Mouse (Mus musculus): Measurements from ENCODE around the gene Gm20671. TPM values are rescaled to one million over a fixed set of nuclear protein-coding genes. Genes with fewer than 3 reads are reported as not detected.
"Not testable (repeated sequence)": the region's sequence is repeated elsewhere in the genome, so short reads cannot be mapped to it uniquely, and the experiment has no call there.

Gene Gm20671
- polyA plus RNA-seq, 1 experiment, result 0.06 TPM

DNA sequence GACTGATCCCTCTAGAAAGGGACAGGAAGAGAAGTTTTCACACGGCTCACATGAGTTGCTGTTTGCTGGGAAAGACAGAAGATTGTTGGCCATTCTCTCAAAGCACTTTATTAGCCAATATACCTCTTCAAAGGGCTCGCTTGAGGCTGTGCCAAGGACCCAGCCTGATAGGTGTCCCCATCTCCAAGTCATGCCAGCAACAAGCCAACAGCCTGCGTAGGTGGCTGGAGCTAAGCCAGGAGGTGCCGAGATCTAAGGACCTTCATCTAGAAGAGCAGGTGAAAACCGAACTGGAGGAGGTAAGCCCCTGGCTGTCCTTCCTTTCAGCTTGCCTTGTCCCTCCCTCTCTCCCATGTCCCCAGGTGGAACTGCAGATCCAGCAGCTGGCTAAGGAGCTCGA, 91.1 kb downstream of the Gm20671 start:
- no peak overlapping the region for H3K4me3 ChIP-seq (ENCODE audit: insufficient read depth, poor library complexity, severe bottlenecking)
- no peak overlapping the region for H3ac ChIP-seq (ENCODE audit: control insufficient read depth, insufficient read length, low read depth)
- no peaks in the 10 kb centered on the region for H3K79me2 ChIP-seq (ENCODE audit: control insufficient read depth, insufficient read depth)
- TF ChIP-seq FOSL1 (IDR thresholded peaks at IDR 0.05; ENCODE audit: insufficient read depth, low read length, poor library complexity, severe bottlenecking) (no peak), MYOD1 (IDR thresholded peaks at IDR 0.05; ENCODE audit: control insufficient read depth, insufficient read length, low read depth) (no peak), USF1 (IDR thresholded peaks at IDR 0.05; ENCODE audit: low read depth) (no peak), CEBPB (IDR thresholded peaks at IDR 0.05; ENCODE audit: low read depth) (no peak), CTCF (IDR thresholded peaks at IDR 0.05; ENCODE audit: control insufficient read depth, insufficient read depth, insufficient read length) (no peak), MYOG (IDR thresholded peaks at IDR 0.05; ENCODE audit: control insufficient read depth, extremely low read depth, insufficient read length) (no peak), MAX (IDR thresholded peaks at IDR 0.05) (no peak)
- no peaks in the 10 kb centered on the region for H3K27me3 ChIP-seq (ENCODE audit: control insufficient read depth, insufficient read depth, insufficient read length)
- no peaks in the 10 kb centered on the region for H3K36me3 ChIP-seq (ENCODE audit: control insufficient read depth, insufficient read depth)
- H3K79me3 ChIP-seq (ENCODE audit: low read depth), result no peaks in the 10 kb centered on the region

DNA sequence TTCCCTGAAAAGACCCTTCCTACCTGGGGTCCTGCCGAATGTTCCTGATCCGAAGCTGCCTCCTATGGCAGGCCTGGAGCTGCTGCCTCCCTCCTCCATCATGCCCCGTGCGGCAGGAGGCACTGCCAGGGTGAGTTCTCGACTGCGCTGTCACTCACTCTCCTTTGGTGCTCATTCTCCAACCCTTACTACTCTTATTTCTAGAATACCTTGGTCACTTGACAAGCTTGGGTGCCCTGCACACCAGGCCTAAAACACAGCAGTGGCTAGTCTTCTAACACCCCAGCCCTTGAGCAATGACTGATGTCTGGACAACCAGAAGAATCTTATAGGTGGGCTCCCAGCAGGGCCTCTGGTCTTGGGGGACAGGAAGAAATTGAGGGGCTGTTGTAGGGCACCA, 93.0 kb downstream of the Gm20671 start:
- H3K27me3 ChIP-seq (ENCODE audit: control insufficient read depth, insufficient read depth, insufficient read length); H3K4me3 ChIP-seq (ENCODE audit: insufficient read depth, poor library complexity, severe bottlenecking); H3K79me2 ChIP-seq (ENCODE audit: control insufficient read depth, insufficient read depth); H3K79me3 ChIP-seq (ENCODE audit: low read depth); H3ac ChIP-seq (ENCODE audit: control insufficient read depth, insufficient read length, low read depth); H3K36me3 ChIP-seq (ENCODE audit: control insufficient read depth, insufficient read depth): not testable (repeated sequence)

DNA sequence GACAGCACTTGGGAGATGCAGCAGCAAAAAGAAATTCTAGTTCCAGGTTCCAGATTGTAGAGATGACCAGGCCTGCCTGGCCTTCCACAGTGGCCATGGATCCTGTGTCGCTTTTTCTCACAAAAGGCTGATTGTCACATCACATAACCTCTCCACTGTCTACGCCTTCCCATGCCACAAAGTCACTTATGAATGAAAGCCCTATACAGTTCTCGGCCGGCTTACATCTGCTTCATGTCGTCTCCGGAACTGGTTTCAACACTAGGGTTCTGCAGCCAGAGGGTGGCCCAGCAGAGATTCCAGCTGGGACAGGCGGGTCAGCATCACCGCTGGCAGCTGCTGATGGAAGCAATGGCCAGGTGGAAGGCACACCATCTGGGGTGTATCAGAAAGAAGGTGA, 98.1 kb downstream of the Gm20671 start:
- H3K79me2 ChIP-seq (ENCODE audit: control insufficient read depth, insufficient read depth), result no peaks in the 10 kb centered on the region
- H3K36me3 ChIP-seq (ENCODE audit: control insufficient read depth, insufficient read depth), result no peaks in the 10 kb centered on the region
- H3K27me3 ChIP-seq (ENCODE audit: control insufficient read depth, insufficient read depth, insufficient read length), result no peaks in the 10 kb centered on the region
- no peak for TF ChIP-seq MYOG (IDR thresholded peaks at IDR 0.05; ENCODE audit: control insufficient read depth, extremely low read depth, insufficient read length)
- no peak for TF ChIP-seq FOSL1 (IDR thresholded peaks at IDR 0.05; ENCODE audit: insufficient read depth, low read length, poor library complexity, severe bottlenecking)
- TF ChIP-seq CTCF (IDR thresholded peaks at IDR 0.05; ENCODE audit: control insufficient read depth, insufficient read depth, insufficient read length), result no peak
- TF ChIP-seq MYOD1 (IDR thresholded peaks at IDR 0.05; ENCODE audit: control insufficient read depth, insufficient read length, low read depth), result no peak
- TF ChIP-seq CEBPB (IDR thresholded peaks at IDR 0.05; ENCODE audit: low read depth), result no peak
- no peak for TF ChIP-seq USF1 (IDR thresholded peaks at IDR 0.05; ENCODE audit: low read depth)
- TF ChIP-seq MAX (IDR thresholded peaks at IDR 0.05), result no peak
- no peak overlapping the region for H3K4me3 ChIP-seq (ENCODE audit: insufficient read depth, poor library complexity, severe bottlenecking)
- no peak overlapping the region for H3ac ChIP-seq (ENCODE audit: control insufficient read depth, insufficient read length, low read depth)
- no peaks in the 10 kb centered on the region for H3K79me3 ChIP-seq (ENCODE audit: low read depth)

DNA sequence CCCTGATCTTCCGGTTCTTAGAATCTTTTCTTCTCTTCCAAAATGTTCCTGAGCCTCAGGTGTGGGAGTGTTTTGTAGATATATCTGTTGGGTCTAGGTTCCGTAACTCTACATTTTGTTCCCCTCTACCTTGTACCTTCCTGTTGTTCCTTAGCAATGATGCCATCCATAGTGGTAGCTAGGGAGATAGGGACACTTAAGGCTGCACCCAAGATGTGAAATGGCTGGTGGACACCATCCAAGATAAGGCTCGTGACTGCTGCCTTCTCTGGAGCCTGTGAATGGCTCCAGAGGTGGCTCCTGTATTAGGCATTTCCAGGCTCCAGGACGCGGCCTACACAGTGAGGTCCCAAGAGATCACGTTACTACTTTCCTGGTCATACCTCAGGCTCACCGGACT, 98.6 kb downstream of the Gm20671 start:
- no peaks in the 10 kb centered on the region for H3K79me2 ChIP-seq (ENCODE audit: control insufficient read depth, insufficient read depth)
- no peak overlapping the region for H3K4me3 ChIP-seq (ENCODE audit: insufficient read depth, poor library complexity, severe bottlenecking)
- H3K27me3 ChIP-seq (ENCODE audit: control insufficient read depth, insufficient read depth, insufficient read length), result no peaks in the 10 kb centered on the region
- H3K79me3 ChIP-seq (ENCODE audit: low read depth), result no peaks in the 10 kb centered on the region
- no peak for TF ChIP-seq CTCF (IDR thresholded peaks at IDR 0.05; ENCODE audit: control insufficient read depth, insufficient read depth, insufficient read length)
- no peak for TF ChIP-seq USF1 (IDR thresholded peaks at IDR 0.05; ENCODE audit: low read depth)
- no peak for TF ChIP-seq MAX (IDR thresholded peaks at IDR 0.05)
- TF ChIP-seq MYOG (IDR thresholded peaks at IDR 0.05; ENCODE audit: control insufficient read depth, extremely low read depth, insufficient read length), result no peak
- no peak for TF ChIP-seq MYOD1 (IDR thresholded peaks at IDR 0.05; ENCODE audit: control insufficient read depth, insufficient read length, low read depth)
- no peak for TF ChIP-seq CEBPB (IDR thresholded peaks at IDR 0.05; ENCODE audit: low read depth)
- TF ChIP-seq FOSL1 (IDR thresholded peaks at IDR 0.05; ENCODE audit: insufficient read depth, low read length, poor library complexity, severe bottlenecking), result no peak
- H3K36me3 ChIP-seq (ENCODE audit: control insufficient read depth, insufficient read depth), result no peaks in the 10 kb centered on the region
- no peak overlapping the region for H3ac ChIP-seq (ENCODE audit: control insufficient read depth, insufficient read length, low read depth)

DNA sequence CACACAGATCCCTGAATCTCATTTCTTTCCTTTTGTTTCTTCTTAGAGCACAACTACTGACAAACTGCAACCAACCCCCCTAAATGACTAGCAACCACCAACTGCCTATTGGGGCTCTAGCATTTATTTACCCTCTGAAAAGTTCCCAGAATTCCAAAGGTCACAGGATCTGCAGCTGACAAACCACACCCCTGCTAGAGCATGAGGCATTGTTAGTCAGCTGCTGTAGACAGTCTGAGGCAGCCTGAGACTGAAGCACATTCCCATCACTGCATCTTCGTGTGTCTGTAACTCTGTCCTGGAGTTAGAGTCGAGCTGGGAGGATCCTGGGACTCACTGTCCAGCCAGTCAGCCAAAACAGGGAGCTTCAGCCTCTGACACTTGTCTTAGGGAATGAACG, 101.5 kb downstream of the Gm20671 start:
- H3K79me2 ChIP-seq (ENCODE audit: control insufficient read depth, insufficient read depth); H3K79me3 ChIP-seq (ENCODE audit: low read depth); H3ac ChIP-seq (ENCODE audit: control insufficient read depth, insufficient read length, low read depth); H3K4me3 ChIP-seq (ENCODE audit: insufficient read depth, poor library complexity, severe bottlenecking); H3K36me3 ChIP-seq (ENCODE audit: control insufficient read depth, insufficient read depth); H3K27me3 ChIP-seq (ENCODE audit: control insufficient read depth, insufficient read depth, insufficient read length): not testable (repeated sequence)

DNA sequence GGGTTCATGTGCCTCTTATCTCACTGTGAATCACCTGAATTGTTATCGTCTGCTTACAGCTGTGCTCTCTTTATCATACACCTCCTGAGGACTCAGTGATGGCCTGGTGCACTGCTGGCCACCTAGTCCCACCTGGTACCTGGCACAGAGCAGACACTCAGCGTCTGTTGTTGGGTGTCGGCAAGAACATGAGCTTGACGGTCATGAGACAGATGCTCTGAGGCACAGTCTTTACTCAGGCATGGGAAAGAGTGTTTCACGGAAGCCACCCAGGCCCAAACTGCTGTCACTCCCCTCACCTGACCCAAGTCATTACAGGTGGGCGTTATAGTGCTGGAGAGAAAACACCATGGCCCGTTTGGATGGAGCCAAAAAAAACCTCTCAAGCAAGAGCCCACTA, 102.9 kb downstream of the Gm20671 start:
- Histone ChIP-seq H3K79me2 (ENCODE audit: control insufficient read depth, insufficient read depth) (no peaks in the 10 kb centered on the region), H3K27me3 (ENCODE audit: control insufficient read depth, insufficient read depth, insufficient read length) (no peaks in the 10 kb centered on the region), H3K36me3 (ENCODE audit: control insufficient read depth, insufficient read depth) (no peaks in the 10 kb centered on the region), H3K4me3 (ENCODE audit: insufficient read depth, poor library complexity, severe bottlenecking) (no peak overlapping the region), H3K79me3 (ENCODE audit: low read depth) (no peaks in the 10 kb centered on the region), H3ac (ENCODE audit: control insufficient read depth, insufficient read length, low read depth) (no peak overlapping the region)
- no peak for TF ChIP-seq CTCF (IDR thresholded peaks at IDR 0.05; ENCODE audit: control insufficient read depth, insufficient read depth, insufficient read length)
- TF ChIP-seq USF1 (IDR thresholded peaks at IDR 0.05; ENCODE audit: low read depth), result no peak
- no peak for TF ChIP-seq MYOD1 (IDR thresholded peaks at IDR 0.05; ENCODE audit: control insufficient read depth, insufficient read length, low read depth)
- no peak for TF ChIP-seq MYOG (IDR thresholded peaks at IDR 0.05; ENCODE audit: control insufficient read depth, extremely low read depth, insufficient read length)
- TF ChIP-seq FOSL1 (IDR thresholded peaks at IDR 0.05; ENCODE audit: insufficient read depth, low read length, poor library complexity, severe bottlenecking), result no peak
- no peak for TF ChIP-seq MAX (IDR thresholded peaks at IDR 0.05)

DNA sequence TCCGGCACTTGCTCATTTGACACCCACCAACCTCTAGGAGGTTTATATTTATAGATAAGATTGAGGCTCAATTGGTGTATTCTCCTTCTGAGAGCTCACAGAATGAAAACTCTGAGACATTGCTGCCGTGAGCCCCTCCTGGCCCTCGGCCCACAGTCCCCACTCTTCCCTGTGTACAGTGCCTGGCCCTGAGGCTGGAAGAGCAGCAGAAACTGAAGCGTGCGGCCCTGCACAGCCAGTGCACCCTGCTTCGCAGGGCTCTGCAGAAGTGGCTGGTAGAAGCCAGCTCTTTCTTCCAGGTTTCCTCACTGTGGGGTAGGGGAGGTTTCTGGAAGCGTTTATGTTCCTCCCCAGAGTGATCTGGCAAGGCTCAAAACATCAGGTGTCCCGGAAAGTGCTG, 104.2 kb downstream of the Gm20671 start:
- not testable (repeated sequence) for H3ac ChIP-seq (ENCODE audit: control insufficient read depth, insufficient read length, low read depth); H3K4me3 ChIP-seq (ENCODE audit: insufficient read depth, poor library complexity, severe bottlenecking)

More for the DNA sequence above, 104.2 kb downstream of the Gm20671 start:
- not testable (repeated sequence) for H3K36me3 ChIP-seq (ENCODE audit: control insufficient read depth, insufficient read depth); H3K27me3 ChIP-seq (ENCODE audit: control insufficient read depth, insufficient read depth, insufficient read length); H3K79me2 ChIP-seq (ENCODE audit: control insufficient read depth, insufficient read depth); H3K79me3 ChIP-seq (ENCODE audit: low read depth)
